Mouse (Mus musculus): ENCODE data around the gene Hrk. TPM values are rescaled to one million over a fixed set of nuclear protein-coding genes. Genes with fewer than 3 reads are reported as not detected.

The Hrk gene
- polyA plus RNA-seq, 1 experiment from 2014 or later, result 0.32 TPM

Other genes with a start within 250 kb of the Hrk start
- 99.0 and 102 TPM in 2 replicates for gene Fbxo21, start 187.9 kb upstream of the Hrk start, polyA plus RNA-seq (2016; fragmentation: Nextera tagmentation; extraction: Ambion mirVana)
- 0.20 and 1.6 TPM in 2 replicates for gene Tesc, start 136.9 kb upstream of the Hrk start, polyA plus RNA-seq (2016; fragmentation: Nextera tagmentation; extraction: Ambion mirVana)
- 35.0 and 36.6 TPM in 2 replicates for gene Fbxw8, start 9.2 kb upstream of the Hrk start, polyA plus RNA-seq (2016; fragmentation: Nextera tagmentation; extraction: Ambion mirVana)
- 5.4 and 7.0 TPM in 2 replicates for gene Rnft2, start 80.5 kb downstream of the Hrk start, polyA plus RNA-seq (2016; fragmentation: Nextera tagmentation; extraction: Ambion mirVana)
- 11.6 and 11.8 TPM in 2 replicates for gene 2410131K14Rik, start 80.6 kb downstream of the Hrk start, polyA plus RNA-seq (2016; fragmentation: Nextera tagmentation; extraction: Ambion mirVana)

Data from embryonic facial prominence, embryonic 10.5 days (tissue).